Mouse (Mus musculus) limb, embryonic 13.5 days (tissue): ENCODE data around the gene Cplx1. TPM values are rescaled to one million over a fixed set of nuclear protein-coding genes. Genes with fewer than 3 reads are reported as not detected.
A peak's percentile ranks its signal among the peaks of the same experiment; 100 is the strongest.

ENCODE experiments used
- ATAC-seq: fragments of 200-750 bp; cut with Nextera tagmentation; 2 replicates; pipeline ENCODE4 v1.8.0; 2017; ENCODE audit warnings: low read depth, moderate number of reproducible peaks, moderate TSS enrichment; ENCODE audit not compliant: low FRiP score
- H3K27ac ChIP-seq: fragments of 300-500 bp; sonication (generic); 2 replicates; pipeline ENCODE4 v1.5.1; 2015; ENCODE audit warnings: inconsistent platforms, mild to moderate bottlenecking, moderate library complexity
- H3K27me3 ChIP-seq: fragments of 300-500 bp; sonication (generic); 2 replicates; pipeline ENCODE4 v1.6.1; 2015; ENCODE audit warnings: mild to moderate bottlenecking, inconsistent platforms
- H3K36me3 ChIP-seq: fragments of 300-500 bp; sonication (generic); 2 replicates; pipeline ENCODE4 v1.6.1; 2015; ENCODE audit warnings: inconsistent platforms, mild to moderate bottlenecking, moderate library complexity
- H3K4me1 ChIP-seq: fragments of 300-500 bp; sonication (generic); 2 replicates; pipeline ENCODE4 v1.6.1; 2015; ENCODE audit warnings: inconsistent platforms
- H3K4me2 ChIP-seq: fragments of 300-500 bp; sonication (generic); replicated peaks from 2 replicates; pipeline ENCODE4 v1.6.1; 2015; ENCODE audit warnings: inconsistent platforms, mild to moderate bottlenecking, moderate library complexity
- H3K4me3 ChIP-seq: fragments of 300-500 bp; sonication (generic); 2 replicates; pipeline ENCODE4 v1.5.1; 2015; ENCODE audit warnings: moderate library complexity, mild to moderate bottlenecking, inconsistent platforms
- H3K9ac ChIP-seq: fragments of 300-500 bp; sonication (generic); 2 replicates; pipeline ENCODE4 v1.6.1; 2015; ENCODE audit warnings: mild to moderate bottlenecking, inconsistent platforms
- H3K9me3 ChIP-seq: fragments of 300-500 bp; sonication (generic); 2 replicates; pipeline ENCODE4 v1.6.1; 2016; ENCODE audit warnings: inconsistent platforms
- WGBS: fragments of 180-500 bp; shearing (Covaris S2); methylation state at CpG from one replicate; pipeline ENCODE4 v1.1.7; 2015; 5-methylcytosine and 5-hydroxymethylcytosine counted together
- polyA plus RNA-seq: library from polyadenylated mRNA; unstranded; fragments of >200 nt; fragmentation: Nextera tagmentation; extraction: Ambion mirVana; gene quantifications from 2 replicates; pipeline ENCODE4 v1.2.1, GENCODE M21; 2015

The Cplx1 gene
- 0.50 and 0.59 TPM in 2 replicates for polyA plus RNA-seq

DNA sequence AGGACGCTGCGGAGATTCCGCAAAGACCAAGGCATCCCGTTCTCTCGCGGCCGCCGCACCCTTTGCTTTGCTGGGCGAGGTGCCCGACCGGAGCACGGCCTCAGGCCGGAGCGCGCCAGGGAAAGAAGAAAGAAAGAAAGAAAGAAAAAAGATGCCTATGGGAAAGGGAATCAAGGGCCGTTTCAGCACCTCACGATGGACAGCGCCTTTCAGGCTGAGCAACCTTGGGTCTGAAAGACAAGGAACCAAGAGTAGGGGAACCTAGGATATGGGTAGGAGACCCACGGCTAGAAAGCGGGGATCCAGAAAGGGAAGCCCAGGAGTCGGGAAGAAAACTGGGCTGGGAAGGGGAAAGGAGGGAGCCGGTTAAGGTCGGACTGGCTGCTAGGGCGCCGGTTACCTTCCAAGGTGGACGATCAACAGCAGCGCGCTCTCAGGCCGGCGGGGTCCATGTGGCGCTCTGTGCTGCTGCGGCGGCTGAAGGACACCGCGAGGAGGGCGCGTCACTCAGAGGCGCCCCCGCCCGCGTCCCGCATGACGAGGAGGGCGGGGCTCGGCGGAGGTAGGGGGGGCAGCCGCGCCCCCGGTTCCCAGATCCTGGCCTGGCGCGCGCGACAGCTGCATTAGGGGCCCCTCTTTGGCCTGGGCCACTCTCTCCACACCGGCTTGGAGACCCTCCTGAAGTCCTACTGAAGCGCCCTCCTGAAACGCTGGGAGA, at the start of gene Cplx1:
Gene Cplx1, minus strand, starts transcription at position 536 of the 718 bp plus-strand sequence.
- peak; percentile 76 for ATAC-seq
- H3K36me3 ChIP-seq, result no peaks in the 10 kb centered on the region
- H3K27ac ChIP-seq, result no peak within 1 kb of the TSS
- H3K9ac ChIP-seq, result 0 out of 2 replicates have a peak within 1 kb of the TSS, but pooled peaks have one; percentile 19
- peaks cover 58% of the 10 kb centered on the region for H3K27me3 ChIP-seq
- no peaks in the 10 kb centered on the region for H3K9me3 ChIP-seq
- peaks cover 9% of the 10 kb centered on the region for H3K4me1 ChIP-seq
- peak within 1 kb of the TSS; percentile 39 for H3K4me3 ChIP-seq
- peak within 1 kb of the TSS; percentile 69 for H3K4me2 ChIP-seq
- WGBS, result 1% methylated on average over 46 of the region's 56 CpGs

DNA sequence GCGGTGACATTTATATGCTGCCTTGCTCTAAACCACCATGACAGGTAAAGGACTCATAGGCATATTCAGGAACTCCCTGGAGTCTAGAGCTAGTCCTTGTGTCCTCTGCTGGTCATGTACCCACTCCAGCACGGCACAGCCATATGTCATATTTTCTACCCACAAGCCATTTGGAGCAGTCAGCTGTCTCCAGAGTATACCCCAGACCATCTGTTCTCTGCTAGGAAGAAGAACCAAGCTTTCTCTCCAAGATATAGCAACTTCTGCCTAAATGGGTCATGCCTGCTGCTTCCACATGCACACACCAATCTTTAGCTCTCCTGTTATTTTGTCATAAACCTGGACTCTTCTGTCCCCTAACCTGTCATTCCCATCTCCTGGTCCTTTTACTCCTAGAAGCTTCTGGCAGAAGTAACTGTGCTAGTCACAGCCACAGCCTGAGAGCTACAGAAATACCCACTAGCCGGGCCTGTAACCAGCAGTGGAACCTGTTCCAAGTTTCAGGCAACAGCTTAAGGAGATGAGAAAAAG, 31.6 kb upstream of the Cplx1 start:
- 95% methylated on average over 3 of the region's 3 CpGs for WGBS
- Histone ChIP-seq H3K9ac (no peak overlapping the region), H3K9me3 (no peaks in the 10 kb centered on the region), H3K27me3 (no peaks in the 10 kb centered on the region), H3K27ac (no peak overlapping the region), H3K4me2 (no peak overlapping the region), H3K36me3 (peaks cover 88% of the 10 kb centered on the region), H3K4me3 (no peak overlapping the region), H3K4me1 (no peaks in the 10 kb centered on the region)
- ATAC-seq, result no peak

DNA sequence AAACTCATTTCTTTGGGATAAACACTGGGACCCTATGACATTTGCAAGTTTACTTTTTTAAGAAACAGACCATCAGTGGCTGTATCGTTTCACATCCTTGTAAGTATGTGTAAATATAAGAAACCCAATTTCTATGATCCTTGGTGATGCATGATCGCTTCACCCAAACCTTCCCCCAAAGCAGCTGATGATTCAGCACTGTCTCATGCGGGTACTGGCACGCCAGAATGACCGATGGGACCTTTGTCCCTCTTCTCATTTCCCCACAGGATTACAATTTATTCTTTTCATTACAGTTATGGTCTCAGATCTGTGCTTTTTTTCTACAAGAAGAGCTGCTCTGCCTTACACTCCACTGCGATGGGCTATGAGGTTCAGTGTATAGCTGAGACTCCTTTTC, 23.2 kb upstream of the Cplx1 start:
- Histone ChIP-seq H3K36me3 (peaks cover 95% of the 10 kb centered on the region), H3K9me3 (no peaks in the 10 kb centered on the region), H3K4me2 (no peak overlapping the region), H3K9ac (no peak overlapping the region), H3K4me3 (no peak overlapping the region), H3K27ac (no peak overlapping the region), H3K27me3 (no peaks in the 10 kb centered on the region), H3K4me1 (no peaks in the 10 kb centered on the region)
- 94% methylated on average over 6 of the region's 6 CpGs for WGBS
- ATAC-seq, result no peak

DNA sequence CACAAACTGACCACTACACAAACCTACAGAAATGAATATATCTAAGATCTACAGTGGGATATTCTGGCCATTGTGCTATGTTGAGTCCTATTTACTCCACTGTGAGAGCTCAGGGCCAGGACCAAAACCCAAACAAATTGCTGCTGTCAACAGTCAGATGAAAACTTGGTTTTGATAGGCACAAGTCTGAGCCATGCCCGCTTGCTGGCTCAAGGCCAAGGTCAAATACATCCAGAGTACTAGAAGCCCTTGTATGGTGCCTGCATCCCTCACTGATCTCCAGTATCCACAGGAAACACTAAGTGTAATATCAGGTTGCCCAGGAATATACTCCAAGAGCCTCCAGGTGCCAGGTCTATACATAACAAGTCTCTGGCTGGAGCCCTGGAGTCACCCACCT, 21.2 kb upstream of the Cplx1 start:
- WGBS, result 94% methylated on average over 1 of the region's 1 CpGs
- Histone ChIP-seq H3K9ac (no peak overlapping the region), H3K27ac (no peak overlapping the region), H3K4me3 (no peak overlapping the region), H3K9me3 (no peaks in the 10 kb centered on the region), H3K4me1 (no peaks in the 10 kb centered on the region), H3K36me3 (peaks cover 94% of the 10 kb centered on the region), H3K4me2 (no peak overlapping the region), H3K27me3 (no peaks in the 10 kb centered on the region)
- no peak for ATAC-seq

DNA sequence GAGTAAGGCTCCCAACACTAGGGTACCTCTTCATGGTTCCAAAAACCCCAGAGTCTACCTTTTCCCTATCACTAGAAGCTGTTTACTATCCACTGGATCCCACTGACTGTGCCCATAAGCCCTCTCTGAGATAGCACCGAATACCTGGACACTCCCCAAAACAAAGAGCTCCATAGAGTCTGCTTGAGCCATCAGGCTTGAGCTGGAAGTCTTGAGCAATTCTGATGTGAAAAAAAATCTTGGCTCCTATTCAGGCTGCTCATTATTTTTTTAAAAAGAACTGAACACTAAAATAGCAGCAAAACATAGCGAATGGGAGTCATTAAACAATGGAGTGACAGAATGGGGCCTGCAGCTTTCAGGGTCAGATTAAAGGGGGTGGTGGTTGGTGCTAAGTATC, 17.3 kb upstream of the Cplx1 start:
- 85% methylated on average over 2 of the region's 2 CpGs for WGBS
- Histone ChIP-seq H3K4me2 (no peak overlapping the region), H3K9me3 (no peaks in the 10 kb centered on the region), H3K27me3 (no peaks in the 10 kb centered on the region), H3K4me3 (no peak overlapping the region), H3K27ac (no peak overlapping the region), H3K4me1 (no peaks in the 10 kb centered on the region), H3K36me3 (peaks cover 64% of the 10 kb centered on the region), H3K9ac (no peak overlapping the region)
- ATAC-seq, result no peak

DNA sequence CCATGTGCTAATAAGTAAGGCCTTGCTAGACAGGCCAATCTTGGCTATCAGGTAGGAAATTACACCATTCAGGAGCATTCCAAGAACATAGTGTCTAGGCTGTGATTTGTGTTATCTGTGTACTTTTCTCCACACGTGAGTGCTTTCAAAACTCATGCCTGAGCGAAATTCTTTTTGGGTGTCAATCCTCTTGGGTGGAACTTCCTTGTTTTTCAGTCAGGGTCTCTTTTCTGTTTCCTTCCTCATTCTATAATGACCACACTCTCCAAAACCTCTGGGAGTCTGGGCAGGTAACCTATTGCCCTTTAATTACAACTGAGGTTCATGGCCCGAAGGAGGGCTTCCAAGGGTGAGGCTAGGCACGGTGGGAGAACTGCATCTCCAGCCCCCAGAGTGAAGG, 16.7 kb upstream of the Cplx1 start:
- H3K27me3 ChIP-seq, result no peaks in the 10 kb centered on the region
- H3K4me2 ChIP-seq, result no peak overlapping the region
- no peaks in the 10 kb centered on the region for H3K4me1 ChIP-seq
- no peaks in the 10 kb centered on the region for H3K9me3 ChIP-seq
- peaks cover 59% of the 10 kb centered on the region for H3K36me3 ChIP-seq
- no peak overlapping the region for H3K4me3 ChIP-seq
- H3K27ac ChIP-seq, result no peak overlapping the region
- WGBS, result 90% methylated on average over 4 of the region's 4 CpGs
- ATAC-seq, result no peak
- H3K9ac ChIP-seq, result no peak overlapping the region

DNA sequence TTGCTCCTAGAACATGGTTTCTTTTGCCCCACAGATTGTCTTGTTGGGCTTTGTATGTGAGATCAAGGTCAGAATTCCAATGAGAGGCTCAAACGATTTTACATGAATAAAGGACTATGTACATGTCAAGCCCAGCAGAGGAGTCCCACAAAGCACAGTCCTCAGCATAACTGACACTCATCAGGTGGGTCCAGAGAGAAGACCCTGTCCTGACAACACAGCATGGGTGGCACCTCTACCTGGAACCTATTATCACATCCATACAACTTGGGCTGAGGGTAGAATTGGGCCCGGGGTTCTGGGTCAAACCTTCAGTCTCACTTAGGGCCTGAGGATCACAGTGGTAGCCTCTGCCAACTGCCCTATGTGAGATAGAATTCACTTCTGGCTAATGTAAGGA, 15.6 kb upstream of the Cplx1 start:
- no peaks in the 10 kb centered on the region for H3K9me3 ChIP-seq
- H3K27me3 ChIP-seq, result no peaks in the 10 kb centered on the region
- ATAC-seq, result no peak
- no peak overlapping the region for H3K27ac ChIP-seq
- H3K4me2 ChIP-seq, result no peak overlapping the region
- H3K9ac ChIP-seq, result no peak overlapping the region
- H3K36me3 ChIP-seq, result peaks cover 47% of the 10 kb centered on the region
- no peaks in the 10 kb centered on the region for H3K4me1 ChIP-seq
- no peak overlapping the region for H3K4me3 ChIP-seq
- 88% methylated on average over 2 of the region's 2 CpGs for WGBS

DNA sequence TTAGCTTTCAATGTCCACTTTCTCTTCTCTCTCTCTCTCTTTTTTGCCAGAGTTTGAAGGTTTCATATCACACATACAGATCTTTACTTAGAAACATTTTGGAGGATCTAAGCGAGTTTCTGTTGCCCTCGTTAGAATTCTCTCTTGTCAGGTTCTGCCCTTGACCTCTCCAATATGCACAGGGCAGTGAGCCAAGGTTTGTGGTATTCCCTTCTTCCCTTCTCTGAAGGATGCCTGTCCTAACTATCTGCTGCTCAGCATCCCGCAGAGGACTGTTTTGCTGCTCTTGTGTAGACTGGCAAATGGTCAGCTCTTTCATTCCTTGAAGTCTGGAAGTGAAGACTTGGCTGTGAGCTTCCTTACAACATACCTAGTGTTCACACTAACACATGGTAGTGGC, 14.5 kb upstream of the Cplx1 start:
- H3K27ac ChIP-seq, result no peak overlapping the region
- H3K9me3 ChIP-seq, result no peaks in the 10 kb centered on the region
- no peaks in the 10 kb centered on the region for H3K27me3 ChIP-seq
- no peak overlapping the region for H3K9ac ChIP-seq
- 89% methylated on average over 3 of the region's 3 CpGs for WGBS
- H3K4me1 ChIP-seq, result no peaks in the 10 kb centered on the region
- no peak overlapping the region for H3K4me3 ChIP-seq
- peaks cover 37% of the 10 kb centered on the region for H3K36me3 ChIP-seq
- no peak overlapping the region for H3K4me2 ChIP-seq
- no peak for ATAC-seq

DNA sequence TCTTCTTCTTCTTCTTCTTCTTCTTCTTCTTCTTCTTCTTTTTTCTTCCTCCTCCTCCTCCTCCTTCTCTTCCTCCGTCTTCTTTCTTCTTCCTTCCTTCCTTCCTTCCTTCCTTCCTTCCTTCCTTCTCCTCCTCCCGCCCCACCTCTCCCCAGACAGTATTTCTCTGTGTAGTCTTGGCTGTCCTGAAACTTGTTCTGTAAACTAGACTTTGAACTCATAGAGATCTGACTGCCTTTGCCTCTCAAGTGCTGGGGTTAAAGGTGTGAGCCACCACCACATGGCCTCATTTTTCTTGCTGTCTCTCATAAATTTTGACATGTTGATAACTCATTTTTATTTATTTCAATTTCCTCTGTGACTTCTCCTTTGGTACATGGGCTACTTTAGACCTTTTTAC, 12.7 kb upstream of the Cplx1 start:
- WGBS, result 92% methylated on average over 2 of the region's 2 CpGs
- Histone ChIP-seq H3K27ac (no peak overlapping the region), H3K9ac (no peak overlapping the region), H3K27me3 (no peaks in the 10 kb centered on the region), H3K4me3 (no peak overlapping the region), H3K9me3 (no peaks in the 10 kb centered on the region), H3K4me2 (no peak overlapping the region), H3K4me1 (no peaks in the 10 kb centered on the region), H3K36me3 (peaks cover 18% of the 10 kb centered on the region)
- ATAC-seq, result no peak

DNA sequence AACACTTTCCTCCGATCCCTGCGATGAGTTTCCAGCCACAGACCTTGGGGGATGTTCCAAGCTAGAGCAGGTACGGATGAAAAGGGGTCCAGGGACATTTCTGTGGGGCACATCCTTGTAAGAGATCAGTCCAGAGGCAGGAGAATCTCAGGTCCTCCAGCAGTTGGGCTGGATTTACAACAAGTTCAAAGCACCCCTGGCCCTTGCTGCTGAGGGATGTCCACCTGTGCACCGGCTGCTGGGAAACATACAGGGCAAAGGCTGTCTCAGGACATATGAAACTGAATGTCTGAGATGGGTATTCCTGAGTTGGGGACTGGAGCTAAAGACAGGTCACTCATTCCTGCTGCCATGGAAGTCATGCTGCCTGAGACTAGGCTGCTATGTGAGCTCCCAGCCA, 7.2 kb upstream of the Cplx1 start:
- Histone ChIP-seq H3K4me2 (no peak overlapping the region), H3K4me3 (no peak overlapping the region), H3K9ac (no peak overlapping the region), H3K4me1 (no peaks in the 10 kb centered on the region), H3K36me3 (no peaks in the 10 kb centered on the region), H3K27me3 (peaks cover 11% of the 10 kb centered on the region), H3K27ac (no peak overlapping the region), H3K9me3 (no peaks in the 10 kb centered on the region)
- ATAC-seq, result no peak
- WGBS, result 78% methylated on average over 4 of the region's 4 CpGs

DNA sequence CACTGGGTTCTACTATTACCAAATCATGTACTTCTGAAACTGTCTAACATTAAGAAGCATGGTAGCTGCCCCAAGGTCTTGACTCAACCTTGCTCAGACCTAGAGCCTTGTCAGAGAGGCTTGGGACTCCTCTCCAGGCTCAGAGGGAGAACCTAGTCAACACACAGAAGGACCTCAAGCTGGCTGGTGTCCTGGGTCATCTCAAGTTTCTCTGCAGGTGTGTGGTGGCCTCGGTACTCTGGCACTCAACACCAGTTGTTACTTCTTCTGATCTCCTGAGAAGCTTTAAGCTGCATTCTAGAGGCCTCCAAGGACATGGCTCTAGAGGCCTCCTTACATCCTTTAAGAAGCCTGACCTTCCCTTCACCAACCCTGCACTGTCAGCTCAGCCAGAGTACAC, 4.2 kb upstream of the Cplx1 start:
- Histone ChIP-seq H3K9me3 (no peaks in the 10 kb centered on the region), H3K27ac (no peak overlapping the region), H3K4me1 (peaks cover 9% of the 10 kb centered on the region), H3K4me3 (no peak overlapping the region), H3K27me3 (peaks cover 39% of the 10 kb centered on the region), H3K4me2 (no peak overlapping the region), H3K9ac (no peak overlapping the region), H3K36me3 (no peaks in the 10 kb centered on the region)
- no peak for ATAC-seq
- WGBS, result 48% methylated on average over 1 of the region's 1 CpGs

DNA sequence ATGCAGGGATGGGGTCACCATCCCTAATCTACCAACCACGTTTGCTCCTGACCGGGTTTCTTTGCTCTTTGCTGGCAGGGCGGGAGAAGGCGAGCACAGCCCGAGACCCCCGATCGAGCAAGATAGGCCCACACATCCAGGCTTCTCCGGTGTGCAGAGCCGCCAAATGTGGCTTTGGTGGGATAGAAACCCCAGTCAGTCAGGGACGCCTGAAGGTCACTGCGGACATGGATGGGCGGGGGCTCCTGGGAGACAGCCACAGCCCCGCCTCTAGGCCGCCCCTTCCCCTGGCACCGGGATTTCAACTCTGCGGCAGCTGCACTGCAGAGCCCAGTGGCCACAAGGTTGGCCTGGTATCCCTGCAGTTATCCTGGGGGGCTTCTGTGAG, 377 bp upstream of the Cplx1 start:
- H3K27me3 ChIP-seq, result peaks cover 58% of the 10 kb centered on the region
- H3K9ac ChIP-seq, result 0 out of 2 replicates have a peak overlapping the region, but pooled peaks have one; percentile 19
- 0 out of 2 replicates have a peak, but pooled peaks have one; percentile 24 for ATAC-seq
- H3K27ac ChIP-seq, result no peak overlapping the region
- H3K36me3 ChIP-seq, result no peaks in the 10 kb centered on the region
- peak overlapping the region; percentile 39 for H3K4me3 ChIP-seq
- peaks cover 9% of the 10 kb centered on the region for H3K4me1 ChIP-seq
- H3K4me2 ChIP-seq, result peak overlapping the region; percentile 69
- WGBS, result 3% methylated on average over 16 of the region's 16 CpGs
- H3K9me3 ChIP-seq, result no peaks in the 10 kb centered on the region

DNA sequence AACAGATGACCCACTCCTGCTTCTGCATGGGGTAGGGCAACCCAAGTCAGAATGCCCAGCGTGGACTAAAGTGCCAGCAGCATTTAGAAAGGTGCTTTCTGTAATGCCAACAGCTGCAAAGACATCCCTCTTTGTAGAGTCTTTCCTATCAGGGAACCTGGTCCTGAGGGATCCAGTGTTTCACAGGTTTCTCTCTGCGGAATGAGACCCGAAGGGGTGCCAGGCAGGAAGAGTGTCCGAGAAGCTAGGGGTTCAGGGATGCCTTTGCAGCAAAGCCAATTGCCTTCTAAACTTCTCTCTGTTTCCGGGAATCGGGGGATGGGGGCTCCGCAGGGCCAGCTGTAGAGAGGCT, 711 bp downstream of the Cplx1 start:
- H3K4me3 ChIP-seq, result peak overlapping the region; percentile 39; the same call in 1 of the 2 replicates
- no peak overlapping the region for H3K27ac ChIP-seq
- H3K36me3 ChIP-seq, result no peaks in the 10 kb centered on the region
- peak overlapping the region; percentile 69 for H3K4me2 ChIP-seq
- WGBS, result 20% methylated on average over 7 of the region's 7 CpGs
- H3K4me1 ChIP-seq, result peaks cover 9% of the 10 kb centered on the region
- ATAC-seq, result no peak
- H3K9ac ChIP-seq, result no peak overlapping the region
- peaks cover 58% of the 10 kb centered on the region for H3K27me3 ChIP-seq
- H3K9me3 ChIP-seq, result no peaks in the 10 kb centered on the region
